Mouse (Mus musculus): ENCODE data around the gene Mns1.

GRCm38 (mm10) chr9:72492194-72492565 lies 54.4 kb downstream of the Mns1 start, which contains the start of gene Tex9:
- TF ChIP-seq CTCF (conservative IDR thresholded peaks at IDR 0.05; ENCODE audit: low read length): no peak
- no peak for TF ChIP-seq NANOG (IDR thresholded peaks at IDR 0.05; ENCODE audit: borderline replicate concordance, low read length)
- no peak for TF ChIP-seq POU5F1 (IDR thresholded peaks at IDR 0.05; ENCODE audit: borderline replicate concordance, low read length)

Measured in E14TG2a.4 (cell line).